Mouse (Mus musculus): ENCODE measurements at regions not wholly inside any gene's neighbourhood (a gene's known extent, or its start where the extent isn't known, plus 50 kb on each side); places are given as distances from the start of the nearest gene placed in this dataset.

GRCm38 (mm10) chr15:97499240-97499639, 206.4 kb downstream of the Rpap3 start:
- no peak for DNase-seq

- peak in 1 of 2 experiments; percentile 18 for DNase-seq
These were observed 207.2 kb downstream of the Rpap3 start for GRCm38 (mm10) chr15:97498375-97498774.

DNA sequence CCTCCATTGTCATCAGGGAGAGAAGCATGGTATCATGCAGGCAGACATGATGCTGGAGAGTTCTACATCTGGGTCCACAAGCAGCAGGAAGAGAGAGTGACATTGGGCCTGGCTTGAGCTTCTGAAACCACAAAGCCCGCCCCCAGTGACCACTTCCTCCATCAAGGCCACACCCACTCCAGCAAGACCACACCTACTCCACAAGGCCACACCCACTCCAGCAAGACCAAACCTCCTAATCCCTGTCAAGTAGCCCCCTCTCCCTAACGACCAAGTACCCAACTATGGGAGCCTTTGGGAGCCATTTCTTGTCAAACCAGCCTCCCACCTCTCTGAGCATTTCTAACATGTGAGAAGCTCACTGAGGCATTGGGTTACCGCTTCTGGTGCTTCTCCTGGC, 209.6 kb downstream of the Rpap3 start:
- no peak for DNase-seq

DNA sequence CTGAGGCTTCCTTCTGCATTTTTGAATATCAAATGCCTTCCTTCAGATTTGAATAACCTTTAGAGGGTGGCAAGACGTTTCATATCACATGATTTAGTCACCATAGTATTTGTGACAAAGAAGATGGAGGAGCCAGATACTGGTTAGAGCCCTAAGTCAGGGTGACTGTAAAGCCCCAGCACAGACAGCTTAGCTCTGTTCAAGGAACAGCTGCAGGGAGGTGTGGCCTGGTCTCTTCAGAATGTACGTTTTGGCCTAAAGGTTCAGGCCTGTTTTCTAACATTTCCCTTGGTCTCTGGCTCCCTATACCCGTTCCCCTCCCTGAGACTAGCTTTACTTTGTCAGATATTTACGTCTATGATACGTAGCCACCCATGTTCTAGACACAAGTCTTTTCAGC, 212.3 kb downstream of the Rpap3 start:
- no peak for DNase-seq

GRCm38 (mm10) chr15:97491796-97492195, 213.8 kb downstream of the Rpap3 start:
- no peak for DNase-seq

GRCm38 (mm10) chr15:97487425-97487824, 218.2 kb downstream of the Rpap3 start:
- DNase-seq = peak in 1 of 2 experiments; percentile 2

DNA sequence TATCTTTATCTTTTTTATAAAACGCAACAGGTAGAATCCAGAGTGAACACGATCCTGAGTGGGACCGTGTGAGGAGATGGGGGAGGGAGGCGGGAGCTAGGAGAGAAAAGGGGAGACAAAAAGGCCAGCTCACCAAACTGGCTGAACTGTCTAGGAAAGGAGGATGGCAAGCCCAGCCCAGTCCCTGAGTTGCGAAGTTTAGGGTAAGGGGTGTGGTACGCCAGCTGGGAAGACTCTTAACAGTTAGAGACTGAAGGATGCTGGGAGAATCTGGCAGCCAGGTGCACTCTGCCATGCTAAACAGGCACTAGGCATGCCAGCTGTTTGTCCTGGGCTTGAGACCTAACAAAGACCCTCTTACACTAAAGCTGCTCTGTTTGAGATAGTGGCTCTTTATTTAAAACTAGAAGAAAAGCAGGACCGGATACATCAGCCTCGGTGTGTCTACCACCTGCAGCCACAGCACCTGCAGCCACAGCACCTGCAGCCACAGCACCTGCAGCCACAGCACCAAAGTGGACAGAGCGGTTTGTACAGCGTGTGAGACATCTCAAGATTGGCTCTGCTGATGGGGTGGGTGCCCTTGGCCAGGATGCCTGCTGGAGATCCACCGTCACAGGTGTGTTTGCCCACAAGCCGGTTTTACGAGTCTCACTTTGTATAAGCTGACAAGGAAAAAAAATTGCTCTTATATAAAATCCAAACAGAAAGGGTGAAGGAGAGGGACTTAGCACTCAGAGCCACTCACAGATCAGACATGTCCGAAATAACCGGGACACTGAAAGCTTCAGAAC, 225.1 kb upstream of the Amigo2 start:
- peak; percentile 6 to 43 for DNase-seq

- DNase-seq = peak; percentile 3 to 9
These were observed 224.4 kb upstream of the Amigo2 start for GRCm38 (mm10) chr15:97471476-97471875.

- peak in 1 of 2 experiments; percentile 14 for DNase-seq
These were observed 222.7 kb upstream of the Amigo2 start for GRCm38 (mm10) chr15:97469684-97470344.

- peak; percentile 27 to 29 for DNase-seq
These were observed 221.9 kb upstream of the Amigo2 start for GRCm38 (mm10) chr15:97468732-97469683.

- peak; percentile 16 to 52 for DNase-seq
These were observed 220.8 kb upstream of the Amigo2 start for GRCm38 (mm10) chr15:97467781-97468485.

DNA sequence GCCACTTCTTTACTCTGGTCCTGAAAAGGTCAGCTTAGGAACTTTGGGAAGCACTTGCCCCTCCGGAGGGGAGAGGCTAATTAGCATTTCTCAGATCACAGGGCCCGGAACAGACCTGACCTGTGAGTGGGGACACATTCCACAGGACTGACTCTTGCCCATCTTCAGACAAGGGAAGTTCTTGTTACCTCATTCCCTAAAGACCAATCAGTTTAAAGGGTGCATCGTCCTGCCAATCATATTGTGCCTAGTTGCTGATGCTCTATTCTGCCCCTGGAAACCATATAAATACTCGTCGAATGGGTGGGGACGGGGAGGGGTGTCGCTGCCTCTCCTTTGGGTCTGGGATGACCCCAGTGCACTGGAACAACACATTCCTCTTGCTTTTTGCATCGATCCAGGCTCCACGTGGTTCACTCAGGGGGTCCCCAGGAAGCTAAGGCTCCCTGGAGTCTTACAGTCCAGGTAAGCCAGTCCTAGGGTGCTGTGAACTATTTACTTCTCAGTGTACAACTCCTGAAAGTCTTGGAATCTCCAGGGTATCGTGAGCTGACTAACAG, 219.9 kb upstream of the Amigo2 start:
- peak in 1 of 2 experiments; percentile 2 for DNase-seq

DNA sequence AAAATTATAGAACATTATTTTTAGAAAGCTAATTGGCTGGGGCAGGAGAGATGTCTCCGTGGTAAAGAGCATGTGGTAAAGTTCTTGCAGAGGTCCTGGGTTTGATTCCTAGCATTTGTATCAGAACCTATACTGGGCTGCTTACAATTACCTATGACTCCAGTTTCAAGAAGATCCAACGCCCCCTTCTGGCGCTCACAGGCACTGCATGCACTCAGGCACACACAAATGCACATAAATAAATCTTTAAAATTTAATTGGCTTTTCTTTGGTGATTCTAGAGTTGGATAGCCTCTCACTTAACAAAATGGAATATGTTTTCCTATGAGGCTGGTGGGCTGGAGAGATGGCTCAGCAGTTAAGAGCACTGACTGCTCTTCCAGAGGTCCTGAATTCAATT, 219.0 kb upstream of the Amigo2 start:
- DNase-seq = peak in 1 of 2 experiments; percentile 26

- peak in 1 of 2 experiments; percentile 6 for DNase-seq
These were observed 218.3 kb upstream of the Amigo2 start for GRCm38 (mm10) chr15:97465366-97465765.

DNA sequence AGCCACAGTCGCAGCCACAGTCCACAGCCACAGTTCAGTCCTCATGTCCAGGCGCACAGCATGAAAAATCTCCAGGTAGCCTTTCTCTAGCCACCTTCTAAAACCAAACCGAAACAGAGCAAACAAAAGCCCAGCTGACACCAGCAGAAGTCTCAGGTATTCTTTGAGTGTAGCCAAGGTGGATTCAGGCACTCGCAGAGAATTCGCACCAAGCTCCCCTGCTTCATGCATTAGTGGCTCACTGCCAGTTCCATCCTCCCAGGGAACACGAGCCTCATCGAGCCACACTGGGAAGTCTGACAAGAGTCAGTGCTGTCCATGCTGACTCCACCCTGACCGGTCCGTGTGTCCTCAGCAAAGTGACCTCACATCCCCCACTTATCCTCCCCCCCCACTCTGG, 217.7 kb upstream of the Amigo2 start:
- peak in 1 of 2 experiments; percentile 3 for DNase-seq

DNA sequence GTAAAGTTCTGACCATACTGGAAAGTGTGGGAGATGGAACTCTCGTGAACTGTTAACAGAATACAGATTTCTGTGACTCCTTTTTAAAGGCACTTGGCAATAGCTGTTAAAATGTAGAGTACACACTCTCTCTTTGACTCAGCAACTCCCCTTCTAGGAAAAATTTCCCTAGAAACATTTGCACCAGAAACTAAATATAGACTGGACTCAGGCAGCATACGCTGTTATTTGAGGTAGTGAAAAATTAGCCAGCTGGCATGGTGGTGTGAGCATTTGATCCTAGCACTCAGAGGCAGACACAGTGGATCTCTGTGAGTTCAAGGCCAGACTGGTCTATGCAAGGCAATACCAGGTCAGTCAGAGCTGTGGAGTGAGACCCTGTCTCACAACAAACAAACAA, 215.5 kb upstream of the Amigo2 start:
- DNase-seq = peak in 1 of 2 experiments; percentile 3

- peak in 1 of 2 experiments; percentile 4 for DNase-seq
These were observed 214.9 kb upstream of the Amigo2 start for GRCm38 (mm10) chr15:97462006-97462405.

GRCm38 (mm10) chr15:97461060-97461459, 214.0 kb upstream of the Amigo2 start:
- DNase-seq = peak in 1 of 2 experiments; percentile 1

GRCm38 (mm10) chr15:97460360-97460719, 213.3 kb upstream of the Amigo2 start:
- DNase-seq = no peak

DNA sequence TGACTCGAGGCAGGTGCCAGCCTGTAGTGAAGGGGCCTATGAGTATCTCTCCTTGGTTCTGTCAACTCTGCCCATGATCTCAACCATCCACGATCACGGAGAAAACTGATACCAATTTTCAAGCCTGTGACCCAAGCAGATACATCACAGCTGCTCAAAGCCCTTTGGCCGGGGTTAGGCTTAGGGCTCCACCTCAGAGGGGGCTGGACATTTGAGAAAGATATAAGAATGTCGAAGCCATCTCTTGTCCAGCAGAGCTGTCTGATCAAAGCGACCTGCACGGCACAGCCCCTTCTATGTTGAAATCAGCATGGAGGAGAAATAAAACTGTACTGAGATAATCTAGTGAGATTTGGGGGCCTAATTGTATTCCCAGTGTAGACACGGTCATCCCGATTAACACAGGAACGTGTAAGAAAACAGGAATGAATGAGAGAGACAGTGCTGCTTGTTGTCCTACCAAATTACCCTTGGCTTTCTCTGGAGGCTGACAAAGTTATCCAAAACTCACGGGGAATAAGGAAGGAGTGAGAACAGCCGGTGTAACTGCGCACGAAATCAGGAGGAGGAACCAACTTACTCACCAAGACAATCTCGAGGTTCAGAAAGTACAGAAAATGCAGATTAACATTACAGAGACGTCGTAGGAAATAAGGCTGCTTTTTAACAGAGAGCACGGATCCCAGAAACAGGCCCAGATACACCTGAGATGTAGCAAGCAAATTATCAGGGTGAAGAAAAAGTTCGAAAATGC, 212.7 kb upstream of the Amigo2 start:
- no peak for DNase-seq

- DNase-seq = peak in 1 of 2 experiments; percentile 49
These were observed 211.7 kb upstream of the Amigo2 start for GRCm38 (mm10) chr15:97458748-97459221.
